Mouse (Mus musculus) skeletal muscle tissue, postnatal 0 days (tissue): ENCODE results near the gene Mcm3ap. TPM values are rescaled to one million over a fixed set of nuclear protein-coding genes. Genes with fewer than 3 reads are reported as not detected.

Experiments
- polyA plus RNA-seq: library from polyadenylated mRNA; unstranded; fragments of >200 nt; fragmentation: Nextera tagmentation; extraction: Ambion mirVana; gene quantifications from 2 replicates; pipeline ENCODE4 v1.2.1, GENCODE M21; 2015

The Mcm3ap gene
- 49.5 and 50.8 TPM in 2 replicates for polyA plus RNA-seq

GRCm38 (mm10) chr10:76468203-76469162 lies at the start of gene Mcm3ap, which contains the start of gene Ybey:
Gene Mcm3ap, plus strand, starts transcription at chr10:76468927.
Gene Ybey, minus strand, starts transcription at chr10:76469114.

GRCm38 (mm10) chr10:76440281-76440680 lies 28.4 kb upstream of the Mcm3ap start, which contains the start of gene AC141477.1:
Gene AC141477.1, minus strand, starts transcription at chr10:76440444.

GRCm38 (mm10) chr10:76442178-76443088 lies 26.3 kb upstream of the Mcm3ap start, which contains the start of gene Pcnt:
Gene Pcnt, minus strand, starts transcription at chr10:76442786.

GRCm38 (mm10) chr10:76448851-76449250 lies 19.9 kb upstream of the Mcm3ap start, which contains the start of gene 2610028H24Rik:
Gene 2610028H24Rik, plus strand, starts transcription at chr10:76449081.

GRCm38 (mm10) chr10:76531375-76531774 lies 62.6 kb downstream of the Mcm3ap start, which contains the start of gene Lss:
Gene Lss, plus strand, starts transcription at chr10:76531588.

GRCm38 (mm10) chr10:76561972-76562371 lies 93.2 kb downstream of the Mcm3ap start, which contains the start of gene Spatc1l:
Gene Spatc1l, plus strand, starts transcription at chr10:76562272.

Other genes with a start within 250 kb of the Mcm3ap start
- gene Prmt2, start 231.1 kb upstream of the Mcm3ap start, polyA plus RNA-seq: 26.8 and 28.7 TPM in 2 replicates
- 6.3 and 7.1 TPM in 2 replicates for gene S100b, start 215.1 kb upstream of the Mcm3ap start, polyA plus RNA-seq
- gene Dip2a, start 123.6 kb upstream of the Mcm3ap start, polyA plus RNA-seq: 4.5 and 4.6 TPM in 2 replicates
- gene AC141477.1, start 28.5 kb upstream of the Mcm3ap start, polyA plus RNA-seq: not detected in 2 replicates
- 22.6 and 28.7 TPM in 2 replicates for gene Pcnt, start 26.1 kb upstream of the Mcm3ap start, polyA plus RNA-seq
- gene 2610028H24Rik, start 19.8 kb upstream of the Mcm3ap start, polyA plus RNA-seq: 1.0 and 1.1 TPM in 2 replicates
- 5.8 and 5.9 TPM in 2 replicates for gene Ybey, start 187 bp downstream of the Mcm3ap start, polyA plus RNA-seq
- gene Lss, start 62.7 kb downstream of the Mcm3ap start, polyA plus RNA-seq: 2.2 and 5.8 TPM in 2 replicates
- gene Spatc1l, start 93.3 kb downstream of the Mcm3ap start, polyA plus RNA-seq: not detected in 2 replicates
- gene Ftcd, start 106.7 kb downstream of the Mcm3ap start, polyA plus RNA-seq: 0.12 and 0.32 TPM in 2 replicates
- gene Col6a2, start 154.7 kb downstream of the Mcm3ap start, polyA plus RNA-seq: 237 and 284 TPM in 2 replicates